Mouse (Mus musculus) lung, adult 2 months (tissue): ENCODE results near the gene Mfsd2b.

Source experiments
- CTCF ChIP-seq: fragments of 200-500 bp; IDR thresholded peaks from 2 replicates; pipeline ENCODE4 v1.5.1; 2011; ENCODE audit warnings: mild to moderate bottlenecking, low read length, control low read depth; ENCODE audit not compliant: insufficient read depth
- POLR2A ChIP-seq: fragments of 200-500 bp; IDR thresholded peaks from 2 replicates; pipeline ENCODE4 v1.6.1; 2011; ENCODE audit warnings: low read depth, mild to moderate bottlenecking, control low read depth, low read length, borderline replicate concordance; ENCODE audit errors: extremely low read depth

- no peak for TF ChIP-seq POLR2A
- no peak for TF ChIP-seq CTCF
These were observed 34.2 kb upstream of the Mfsd2b start for GRCm38 (mm10) chr12:4908391-4908790.
